Mouse (Mus musculus): ENCODE measurements at regions not wholly inside any gene's neighbourhood (a gene's known extent, or its start where the extent isn't known, plus 50 kb on each side); places are given as distances from the start of the nearest gene placed in this dataset.

GRCm38 (mm10) chr16:84625110-84625722, 110.3 kb downstream of the A730009L09Rik start:
- DNase-seq (ENCODE audit: low read depth, low spot score): no peak

DNA sequence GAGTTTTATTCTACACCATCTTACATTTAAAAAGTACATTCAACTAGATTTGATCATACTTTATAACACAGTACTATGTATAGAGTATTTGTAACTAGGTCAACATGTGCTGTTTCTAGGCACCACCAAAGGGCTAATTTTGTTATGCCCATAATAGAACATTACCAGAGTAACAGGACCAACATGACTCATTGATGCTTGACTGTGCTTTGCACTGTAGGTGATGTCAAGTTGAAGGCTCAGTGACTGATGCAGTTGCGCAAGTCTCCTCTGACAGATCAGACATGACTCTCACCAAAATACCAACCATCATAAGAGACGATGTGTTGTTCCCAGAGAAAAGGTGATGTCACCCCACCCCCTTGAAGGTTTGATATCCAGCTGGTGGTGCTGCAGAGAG, 108.5 kb downstream of the Mrpl39 start:
- peak; percentile 75 for DNase-seq (ENCODE audit: low read depth, low spot score)

GRCm38 (mm10) chr16:84629868-84630267, 105.7 kb downstream of the Mrpl39 start:
- no peak for DNase-seq (ENCODE audit: low read depth, low spot score)

- peak; percentile 37 for DNase-seq (ENCODE audit: low read depth, low spot score)
Measured at GRCm38 (mm10) chr16:84644446-84644845, 91.1 kb downstream of the Mrpl39 start.

DNA sequence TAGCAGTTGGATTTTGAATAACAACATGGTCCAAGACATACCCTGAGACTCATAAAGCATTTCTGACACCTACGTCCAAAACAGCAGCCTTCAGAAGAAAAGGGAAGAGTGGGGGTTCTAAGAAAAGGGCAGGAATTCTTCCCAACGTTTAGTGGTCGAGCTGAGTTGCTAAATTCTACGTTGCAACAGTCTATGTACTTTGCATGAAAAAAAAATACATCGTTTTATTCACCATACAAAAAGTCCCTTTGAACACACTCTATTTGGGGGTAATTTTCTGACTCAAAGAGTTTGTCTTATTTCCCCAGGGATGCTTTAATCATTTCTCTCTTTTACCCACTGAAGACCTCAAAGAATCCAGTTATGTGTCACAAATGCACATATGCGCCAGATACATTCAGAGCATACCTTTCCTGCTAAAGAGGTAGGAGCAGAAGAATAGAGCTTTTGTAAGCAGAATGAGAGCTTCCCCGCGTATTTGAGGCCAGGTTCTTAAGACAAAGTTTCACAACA, 89.3 kb downstream of the Mrpl39 start:
- DNase-seq (ENCODE audit: low read depth, low spot score): no peak

- no peak for DNase-seq (ENCODE audit: low read depth, low spot score)
Measured at GRCm38 (mm10) chr16:84650646-84651045, 84.9 kb downstream of the Mrpl39 start.

DNA sequence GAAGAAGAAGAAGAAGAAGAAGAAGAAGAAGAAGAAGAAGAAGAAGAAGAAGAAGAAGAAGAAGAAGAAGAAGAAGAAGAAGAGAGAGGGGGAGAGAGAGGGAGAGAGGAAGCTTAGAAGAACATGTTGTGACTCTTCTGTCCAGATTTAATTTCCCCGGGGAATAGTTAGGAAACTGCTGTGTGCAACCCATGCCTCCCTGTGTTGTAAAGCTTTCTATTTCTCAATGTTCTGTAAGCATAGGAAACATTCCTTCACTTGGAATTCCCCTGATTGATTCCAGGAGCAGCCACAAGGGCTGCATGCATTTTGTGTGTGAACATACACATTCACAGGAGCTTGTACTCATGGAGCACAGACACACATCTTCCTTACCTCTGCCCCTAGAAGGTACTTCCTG, 81.7 kb downstream of the Mrpl39 start:
- peak; percentile 50 for DNase-seq (ENCODE audit: low read depth, low spot score)

DNA sequence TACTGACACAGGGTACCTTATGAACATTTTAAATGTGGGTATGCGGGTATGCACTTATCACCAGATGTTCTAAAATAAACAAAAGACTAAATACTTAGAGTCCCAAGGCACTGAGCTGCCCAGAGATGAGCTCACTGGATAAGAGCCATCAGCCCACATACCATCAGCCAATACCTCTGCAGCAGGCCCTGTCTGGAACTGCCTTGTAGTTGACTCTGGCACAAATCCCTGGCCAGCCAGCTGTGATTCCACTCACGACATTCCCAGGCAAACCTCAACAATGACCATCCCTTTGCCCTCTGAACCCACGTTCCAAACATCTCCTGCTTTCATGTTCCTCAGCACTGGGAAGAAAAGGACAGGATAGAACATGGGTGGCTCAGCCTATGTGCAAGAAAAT, 73.7 kb downstream of the Mrpl39 start:
- peak; percentile 85 for DNase-seq (ENCODE audit: low read depth, low spot score)

GRCm38 (mm10) chr16:84663581-84663980, 72.0 kb downstream of the Mrpl39 start:
- DNase-seq (ENCODE audit: low read depth, low spot score): peak; percentile 52
